Mouse (Mus musculus): Measurements from ENCODE around the gene Lgals1. TPM values are rescaled to one million over a fixed set of nuclear protein-coding genes. Genes with fewer than 3 reads are reported as not detected.

The Lgals1 gene
- polyA plus RNA-seq, 1 experiment from 2014 or later, result 193 TPM

- H3K9me3 ChIP-seq, result no peaks in the 10 kb centered on the region
- ATAC-seq (ENCODE audit: low FRiP score), result peak; percentile 67
- H3K4me2 ChIP-seq, result peak overlapping the region; percentile 69
- no peaks in the 10 kb centered on the region for H3K27me3 ChIP-seq
- H3K36me3 ChIP-seq, result peaks cover 24% of the 10 kb centered on the region
- peak overlapping the region; percentile 86 for H3K27ac ChIP-seq
- WGBS, result 4% methylated on average over 11 of the region's 11 CpGs
- H3K9ac ChIP-seq, result peak overlapping the region; percentile 84
- H3K4me3 ChIP-seq, result peak overlapping the region; percentile 66
- peaks cover 26% of the 10 kb centered on the region for H3K4me1 ChIP-seq (replicated peaks)
Measured at GRCm38 (mm10) chr15:78948152-78948725, 21.7 kb downstream of the Lgals1 start.

- H3K9me3 ChIP-seq, result no peaks in the 10 kb centered on the region
- peak overlapping the region; percentile 66 for H3K4me3 ChIP-seq
- H3K4me2 ChIP-seq, result peak overlapping the region; percentile 69
- peaks cover 30% of the 10 kb centered on the region for H3K36me3 ChIP-seq
- ATAC-seq (ENCODE audit: low FRiP score), result no peak
- 97% methylated on average over 3 of the region's 3 CpGs for WGBS
- no peaks in the 10 kb centered on the region for H3K27me3 ChIP-seq
- H3K9ac ChIP-seq, result peak overlapping the region; percentile 84
- peaks cover 26% of the 10 kb centered on the region for H3K4me1 ChIP-seq (replicated peaks)
- no peak overlapping the region for H3K27ac ChIP-seq
Measured at GRCm38 (mm10) chr15:78948883-78949282, 22.4 kb downstream of the Lgals1 start.

- H3K27ac ChIP-seq, result no peak overlapping the region
- H3K4me1 ChIP-seq (replicated peaks), result peaks cover 4% of the 10 kb centered on the region; the same call in 1 of the 2 replicates
- H3K9ac ChIP-seq, result no peak overlapping the region
- no peak for ATAC-seq (ENCODE audit: low FRiP score)
- H3K9me3 ChIP-seq, result no peaks in the 10 kb centered on the region
- H3K4me3 ChIP-seq, result no peak overlapping the region
- peaks cover 80% of the 10 kb centered on the region for H3K36me3 ChIP-seq
- 73% methylated on average over 3 of the region's 3 CpGs for WGBS
- H3K27me3 ChIP-seq, result no peaks in the 10 kb centered on the region
- H3K4me2 ChIP-seq, result no peak overlapping the region
Measured at GRCm38 (mm10) chr15:78955663-78956062, 29.1 kb downstream of the Lgals1 start.

- 85% methylated on average over 4 of the region's 4 CpGs for WGBS
- H3K4me3 ChIP-seq, result no peak overlapping the region
Measured at GRCm38 (mm10) chr15:78956351-78956750, 29.8 kb downstream of the Lgals1 start.

GRCm38 (mm10) chr15:78957021-78957420 is 30.5 kb downstream of the Lgals1 start:
- Histone ChIP-seq H3K9ac (no peak overlapping the region), H3K4me2 (no peak overlapping the region), H3K27me3 (no peaks in the 10 kb centered on the region), H3K4me1 (replicated peaks) (no peaks in the 10 kb centered on the region), H3K9me3 (no peaks in the 10 kb centered on the region), H3K4me3 (no peak overlapping the region), H3K27ac (no peak overlapping the region), H3K36me3 (peaks cover 82% of the 10 kb centered on the region)
- 72% methylated on average over 15 of the region's 15 CpGs for WGBS
- no peak for ATAC-seq (ENCODE audit: low FRiP score)

More at GRCm38 (mm10) chr15:78956351-78956750, 29.8 kb downstream of the Lgals1 start:
- Histone ChIP-seq H3K36me3 (peaks cover 82% of the 10 kb centered on the region), H3K27ac (no peak overlapping the region), H3K4me1 (replicated peaks) (no peaks in the 10 kb centered on the region), H3K4me2 (no peak overlapping the region), H3K9ac (no peak overlapping the region), H3K27me3 (no peaks in the 10 kb centered on the region), H3K9me3 (no peaks in the 10 kb centered on the region)
- ATAC-seq (ENCODE audit: low FRiP score), result no peak

- WGBS, result 94% methylated on average over 11 of the region's 11 CpGs
- H3K4me1 ChIP-seq (replicated peaks), result no peaks in the 10 kb centered on the region
- H3K27ac ChIP-seq, result no peak overlapping the region
- H3K9ac ChIP-seq, result no peak overlapping the region
- ATAC-seq (ENCODE audit: low FRiP score), result no peak
- no peak overlapping the region for H3K4me3 ChIP-seq
- peaks cover 77% of the 10 kb centered on the region for H3K36me3 ChIP-seq
- H3K4me2 ChIP-seq, result no peak overlapping the region
- H3K27me3 ChIP-seq, result no peaks in the 10 kb centered on the region
- H3K9me3 ChIP-seq, result no peaks in the 10 kb centered on the region
Measured at GRCm38 (mm10) chr15:78959537-78959936, 33.0 kb downstream of the Lgals1 start.

GRCm38 (mm10) chr15:78960088-78960487 is 33.6 kb downstream of the Lgals1 start:
- 87% methylated on average over 4 of the region's 4 CpGs for WGBS
- Histone ChIP-seq H3K27me3 (no peaks in the 10 kb centered on the region), H3K27ac (no peak overlapping the region), H3K4me3 (no peak overlapping the region), H3K9me3 (no peaks in the 10 kb centered on the region), H3K9ac (no peak overlapping the region), H3K36me3 (peaks cover 79% of the 10 kb centered on the region), H3K4me1 (replicated peaks) (no peaks in the 10 kb centered on the region), H3K4me2 (no peak overlapping the region)
- ATAC-seq (ENCODE audit: low FRiP score), result no peak

GRCm38 (mm10) chr15:78962885-78963284 is 36.4 kb downstream of the Lgals1 start:
- Histone ChIP-seq H3K27me3 (no peaks in the 10 kb centered on the region), H3K36me3 (peaks cover 92% of the 10 kb centered on the region), H3K27ac (no peak overlapping the region), H3K4me2 (no peak overlapping the region), H3K4me1 (replicated peaks) (no peaks in the 10 kb centered on the region), H3K9me3 (no peaks in the 10 kb centered on the region), H3K9ac (no peak overlapping the region), H3K4me3 (no peak overlapping the region)
- ATAC-seq (ENCODE audit: low FRiP score), result peak; percentile 68; the same call in 1 of the 2 replicates
- WGBS, result 29% methylated on average over 2 of the region's 2 CpGs

- WGBS, result 82% methylated on average over 6 of the region's 6 CpGs
Measured at GRCm38 (mm10) chr15:78971626-78972025, 45.1 kb downstream of the Lgals1 start.

GRCm38 (mm10) chr15:78973950-78974349 is 47.4 kb downstream of the Lgals1 start:
- Histone ChIP-seq H3K36me3 (peaks cover 61% of the 10 kb centered on the region), H3K9me3 (no peaks in the 10 kb centered on the region), H3K4me1 (replicated peaks) (peaks cover 8% of the 10 kb centered on the region), H3K27me3 (no peaks in the 10 kb centered on the region), H3K9ac (no peak overlapping the region), H3K4me3 (no peak overlapping the region), H3K27ac (no peak overlapping the region), H3K4me2 (no peak overlapping the region)
- no peak for ATAC-seq (ENCODE audit: low FRiP score)
- WGBS, result 74% methylated on average over 7 of the region's 7 CpGs

More at GRCm38 (mm10) chr15:78971626-78972025, 45.1 kb downstream of the Lgals1 start:
- H3K4me1 ChIP-seq (replicated peaks), result no peaks in the 10 kb centered on the region
- no peak overlapping the region for H3K27ac ChIP-seq
- H3K4me3 ChIP-seq, result no peak overlapping the region
- peaks cover 78% of the 10 kb centered on the region for H3K36me3 ChIP-seq
- no peak overlapping the region for H3K4me2 ChIP-seq
- no peaks in the 10 kb centered on the region for H3K9me3 ChIP-seq
- no peak for ATAC-seq (ENCODE audit: low FRiP score)
- no peak overlapping the region for H3K9ac ChIP-seq
- no peaks in the 10 kb centered on the region for H3K27me3 ChIP-seq

GRCm38 (mm10) chr15:78977676-78978159 is 51.2 kb downstream of the Lgals1 start:
- H3K4me2 ChIP-seq, result no peak overlapping the region
- no peak overlapping the region for H3K27ac ChIP-seq
- no peaks in the 10 kb centered on the region for H3K9me3 ChIP-seq
- H3K9ac ChIP-seq, result no peak overlapping the region
- peaks cover 16% of the 10 kb centered on the region for H3K4me1 ChIP-seq (replicated peaks)
- ATAC-seq (ENCODE audit: low FRiP score), result no peak
- no peak overlapping the region for H3K4me3 ChIP-seq
- 88% methylated on average over 8 of the region's 8 CpGs for WGBS
- peaks cover 35% of the 10 kb centered on the region for H3K36me3 ChIP-seq
- no peaks in the 10 kb centered on the region for H3K27me3 ChIP-seq

GRCm38 (mm10) chr15:78978875-78979274 is 52.4 kb downstream of the Lgals1 start:
- Histone ChIP-seq H3K9ac (peak overlapping the region; percentile 46; the same call in 1 of the 2 replicates), H3K27ac (peak overlapping the region; percentile 48; the same call in 1 of the 2 replicates), H3K36me3 (peaks cover 28% of the 10 kb centered on the region), H3K27me3 (no peaks in the 10 kb centered on the region), H3K9me3 (no peaks in the 10 kb centered on the region), H3K4me3 (no peak overlapping the region), H3K4me1 (replicated peaks) (peaks cover 28% of the 10 kb centered on the region), H3K4me2 (no peak overlapping the region)
- no peak for ATAC-seq (ENCODE audit: low FRiP score)
- WGBS, result 40% methylated on average over 4 of the region's 4 CpGs

All from hindbrain, embryonic 13.5 days (tissue).